In genomic region chr12:73286287-73287092, GRCm38 (mm10) we compare ENCODE assay signal across 7 mouse cellular contexts. TPM values are rescaled to one million over a fixed set of nuclear protein-coding genes. Genes with fewer than 3 reads are reported as not detected.
DNase-seq lines count a peak whose midpoint lies in the region; ATAC-seq lines count a peak whose summit lies in the region.

Gene Trmt5 (minus strand): TSS chr12:73286710.
Gene Slc38a6 (plus strand): TSS chr12:73286779.

- H3K4me1 ChIP-seq in intestine, embryonic 16.5 days (ENCODE audit: control insufficient read depth, insufficient read depth, low read length) = peaks cover 6% of the 10 kb centered on the region; the same call in 1 of the 2 replicates
- H3K4me1 ChIP-seq in midbrain, embryonic 11.5 days (ENCODE audit: control insufficient read depth, insufficient read depth, low read length) = peaks cover 4% of the 10 kb centered on the region; the same call in 1 of the 2 replicates

- intact Hi-C loops in gastrocnemius, postnatal 36 days (cut with DNase I) = no loop called here
- intact Hi-C loops in left cerebral cortex, postnatal 36 days (cut with DNase I) = loop anchor here (2.0 kb wide), 1 partner anchor 164 kb away; the partner anchor contains the start of gene Mnat1

- peak within 1 kb of the TSS; percentile 67 for H3K27ac ChIP-seq in intestine, embryonic 16.5 days (ENCODE audit: low read length)
- H3K27ac ChIP-seq in midbrain, embryonic 11.5 days (ENCODE audit: low read depth, low read length) = peak within 1 kb of the TSS; percentile 81

- no peaks in the 10 kb centered on the region for H3K36me3 ChIP-seq in intestine, embryonic 16.5 days (ENCODE audit: control insufficient read depth, insufficient read depth, low read length)
- peaks cover 9% of the 10 kb centered on the region; the same call in 1 of the 2 replicates for H3K36me3 ChIP-seq in midbrain, embryonic 11.5 days (ENCODE audit: control insufficient read depth, insufficient read depth, low read length)

- peak within 1 kb of the TSS; percentile 68 for H3K4me2 ChIP-seq in intestine, embryonic 16.5 days (ENCODE audit: low read depth, low read length)
- H3K4me2 ChIP-seq in midbrain, embryonic 11.5 days = peak within 1 kb of the TSS; percentile 72

- ATAC-seq in intestine, embryonic 16.5 days = peak; percentile 96
- ATAC-seq in midbrain, embryonic 11.5 days (ENCODE audit: low FRiP score) = peak; percentile 97

- peak within 1 kb of the TSS; percentile 82 for H3K4me3 ChIP-seq in intestine, embryonic 16.5 days (ENCODE audit: low read length)
- H3K4me3 ChIP-seq in midbrain, embryonic 11.5 days (ENCODE audit: low read depth, low read length) = peak within 1 kb of the TSS; percentile 72

- under 1% methylated on average over 53 of the region's 53 CpGs for WGBS in intestine, embryonic 16.5 days
- under 1% methylated on average over 53 of the region's 53 CpGs for WGBS in midbrain, embryonic 11.5 days

- H3K9me3 ChIP-seq in intestine, embryonic 16.5 days (ENCODE audit: control insufficient read depth, low read length) = no peaks in the 10 kb centered on the region
- no peaks in the 10 kb centered on the region for H3K9me3 ChIP-seq in midbrain, embryonic 11.5 days (ENCODE audit: control insufficient read depth, low read length)

- no peaks in the 10 kb centered on the region for H3K27me3 ChIP-seq in intestine, embryonic 16.5 days (replicated peaks; ENCODE audit: control insufficient read depth, insufficient read depth, low read length)
- H3K27me3 ChIP-seq in midbrain, embryonic 11.5 days (ENCODE audit: control insufficient read depth, insufficient read depth, low read length) = no peaks in the 10 kb centered on the region

- peak within 1 kb of the TSS; percentile 86 for H3K9ac ChIP-seq in intestine, embryonic 16.5 days (ENCODE audit: low read depth, low read length)
- H3K9ac ChIP-seq in midbrain, embryonic 11.5 days (ENCODE audit: low read length) = peak within 1 kb of the TSS; percentile 85

- DNase-seq in adrenal gland, adult 18-20 months (ENCODE audit: low spot score in 2 of 2) = peak; percentile 86 to 89
- peak; percentile 97 for DNase-seq in embryo, embryonic 11 days
- peak; percentile 86 for DNase-seq in gastrocnemius, postnatal 36 days
- DNase-seq in left cerebral cortex, postnatal 36 days (ENCODE audit: low spot score in 2 of 2) = peak; percentile 93
- peak; percentile 98 for DNase-seq in midbrain, embryonic 11.5 days (ENCODE audit: low spot score, missing footprints)
- peak; percentile 95 for DNase-seq in skeletal muscle tissue, adult 2 months (ENCODE audit: low read depth, low spot score)

RNA-seq across cellular contexts. Expression of gene Trmt5, which starts in this region (rescaled TPM):
- 10 to 100 TPM in 1 of 2 experiments, 1 to 10 TPM in 1; 9.9 to 11.9 TPM for total RNA-seq in adrenal gland, adult 18-20 months (2021)
- 1 to 10 TPM; 5.1 to 8.0 TPM for total RNA-seq in gastrocnemius, postnatal 36 days (2021)
- polyA plus RNA-seq in intestine, embryonic 16.5 days (2015; fragmentation: Nextera tagmentation; extraction: Ambion mirVana) = 13.0 and 16.4 TPM in 2 replicates
- 10 to 100 TPM in 1 of 2 experiments, 1 to 10 TPM in 1; 9.6 to 14.0 TPM for total RNA-seq in left cerebral cortex, postnatal 36 days (2021)
- 18.3 and 23.2 TPM in 2 replicates for polyA plus RNA-seq in midbrain, embryonic 11.5 days (2014; fragmentation: Nextera tagmentation; extraction: Ambion mirVana)

RNA-seq across cellular contexts. Expression of gene Slc38a6, which starts in this region (rescaled TPM):
- total RNA-seq in adrenal gland, adult 18-20 months (2021) = 1 to 10 TPM; 4.9 to 6.0 TPM
- total RNA-seq in gastrocnemius, postnatal 36 days (2021) = 1 to 10 TPM; 2.6 TPM
- 7.7 and 11.3 TPM in 2 replicates for polyA plus RNA-seq in intestine, embryonic 16.5 days (2015; fragmentation: Nextera tagmentation; extraction: Ambion mirVana)
- total RNA-seq in left cerebral cortex, postnatal 36 days (2021) = 10 to 100 TPM; 10.2 to 21.0 TPM
- 8.0 and 8.4 TPM in 2 replicates for polyA plus RNA-seq in midbrain, embryonic 11.5 days (2014; fragmentation: Nextera tagmentation; extraction: Ambion mirVana)

Comparison
In these comparisons a context has a peak if more than half of its experiments do, and no peak if none do; other contexts are left out.
1. Peak in every context shown above with its lines: DNase-seq, ATAC-seq, H3K4me3 ChIP-seq and H3K27ac ChIP-seq.